Mouse (Mus musculus) spleen, postnatal 36 days (tissue): ENCODE measurements around the gene Tpm4.

Source experiments
- DNase-seq, 2 experiments: peaks; one replicate each; pipeline ENCODE4 v3.0.0; 2022; ENCODE audit warnings: low spot score in 2 of 2, mixed read lengths in 1 of 2

The Tpm4 gene

GRCm38 (mm10) chr8:72189417-72190214 is 54.8 kb downstream of the Tpm4 start, which contains the start of gene Hsh2d:
Hsh2d (plus strand) TSS chr8:72189638.
- DNase-seq = peak; percentile 83 to 86

GRCm38 (mm10) chr8:72190215-72190539 is 55.4 kb downstream of the Tpm4 start:
- peak; percentile 53 to 59 for DNase-seq

DNA sequence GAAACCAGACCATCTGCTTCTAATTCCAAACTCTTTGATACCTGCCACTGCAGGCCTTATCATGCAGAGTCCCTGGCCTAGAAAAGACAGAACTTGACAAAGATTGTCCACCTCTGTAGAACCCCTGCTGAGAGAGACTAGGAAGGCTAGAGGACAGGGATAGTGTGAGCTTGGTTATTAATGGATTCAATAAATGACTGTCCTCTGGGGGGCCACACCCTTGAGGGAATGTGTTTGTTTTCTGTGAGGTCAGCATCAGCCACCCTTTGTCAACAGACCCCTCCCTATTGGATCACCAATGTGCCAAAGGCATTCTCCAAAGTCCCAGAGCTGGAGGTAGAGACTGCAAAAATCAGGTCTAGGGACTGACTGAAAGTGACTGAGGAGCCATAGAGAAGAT is 57.3 kb downstream of the Tpm4 start:
- no peak for DNase-seq

GRCm38 (mm10) chr8:72197997-72198396 is 63.2 kb downstream of the Tpm4 start:
- DNase-seq = no peak
